Mouse (Mus musculus) thymus, adult 2 months (tissue): ENCODE measurements around the gene Adam17.

ENCODE experiments used
- CTCF ChIP-seq: fragments of 200-500 bp; IDR thresholded peaks from 2 replicates; pipeline ENCODE4 v1.5.1; 2012; ENCODE audit warnings: mild to moderate bottlenecking, control low read depth, low read length, moderate library complexity, borderline replicate concordance; ENCODE audit not compliant: control insufficient read depth, poor library complexity, insufficient read depth; ENCODE audit errors: extremely low read depth
- POLR2A ChIP-seq: fragments of 200-500 bp; IDR thresholded peaks from 2 replicates; pipeline ENCODE4 v1.6.1; 2012; ENCODE audit warnings: mild to moderate bottlenecking, low read length, control low read depth, moderate library complexity; ENCODE audit not compliant: control insufficient read depth, poor library complexity, insufficient read depth; ENCODE audit errors: extremely low read depth

DNA sequence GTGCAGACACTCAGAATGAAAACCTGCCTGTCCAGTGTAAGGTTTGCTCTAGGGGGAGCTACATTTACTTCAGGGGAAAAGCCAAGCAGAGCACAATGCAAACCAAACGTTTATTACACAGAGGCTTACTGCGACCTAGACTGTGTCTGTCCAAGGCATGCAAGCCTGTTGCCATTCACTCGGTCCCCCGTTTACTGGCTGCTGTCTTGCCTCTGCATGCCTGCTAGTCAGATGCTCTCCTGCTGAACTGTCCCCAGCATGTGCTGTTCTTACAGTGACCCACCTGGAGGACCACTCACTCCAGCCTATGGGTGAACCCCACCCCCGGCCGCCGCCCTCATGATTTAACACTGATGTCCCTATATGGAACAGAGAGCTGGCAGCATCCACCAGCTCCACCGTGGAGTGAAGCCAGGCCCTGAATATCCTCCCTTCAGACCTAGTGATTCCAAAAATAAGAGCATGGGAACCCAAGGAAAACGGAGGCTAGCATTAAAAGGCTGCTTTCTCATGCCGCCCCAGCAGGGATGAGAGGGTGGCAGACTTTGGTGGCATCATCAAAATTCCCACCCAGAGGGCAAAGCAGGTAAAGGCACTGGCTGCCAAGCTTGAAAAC is 42.4 kb downstream of the Adam17 start:
- no peak for TF ChIP-seq CTCF
- no peak for TF ChIP-seq POLR2A
